Mouse (Mus musculus) C2C12 (cell line): ENCODE data around the gene Gpank1. TPM values are rescaled to one million over a fixed set of nuclear protein-coding genes. Genes with fewer than 3 reads are reported as not detected.

ENCODE experiments used
- H3K27me3 ChIP-seq: one replicate; pipeline ENCODE4 v1.6.1; 2011; ENCODE audit not compliant: control insufficient read depth, insufficient read depth, insufficient read length
- H3K36me3 ChIP-seq: one replicate; pipeline ENCODE4 v1.6.1; 2011; ENCODE audit not compliant: control insufficient read depth, insufficient read depth
- H3K4me3 ChIP-seq: one replicate; pipeline ENCODE4 v1.5.1; 2011; ENCODE audit warnings: mild to moderate bottlenecking, control low read depth; ENCODE audit not compliant: poor library complexity, insufficient read depth, severe bottlenecking
- H3K79me2 ChIP-seq: one replicate; pipeline ENCODE4 v1.6.1; 2011; ENCODE audit not compliant: control insufficient read depth, insufficient read depth
- H3K79me3 ChIP-seq: one replicate; pipeline ENCODE4 v1.6.1; 2011; ENCODE audit warnings: low read depth, control low read depth
- H3ac ChIP-seq: one replicate; pipeline ENCODE3; 2011; ENCODE audit warnings: low read depth; ENCODE audit not compliant: control insufficient read depth, insufficient read length
- CEBPB ChIP-seq: IDR thresholded peaks from one replicate; pipeline ENCODE4 v1.6.1; 2011; ENCODE audit warnings: low read depth, mild to moderate bottlenecking, control low read depth, moderate library complexity
- CTCF ChIP-seq: IDR thresholded peaks from one replicate; pipeline ENCODE4 v1.5.1; 2011; ENCODE audit not compliant: control insufficient read depth, insufficient read depth, insufficient read length
- FOSL1 ChIP-seq: IDR thresholded peaks from one replicate; pipeline ENCODE4 v1.8.0; 2011; ENCODE audit warnings: mild to moderate bottlenecking, low read length; ENCODE audit not compliant: poor library complexity, insufficient read depth, severe bottlenecking
- MAX ChIP-seq: IDR thresholded peaks from one replicate; pipeline ENCODE4 v1.6.1; 2011; ENCODE audit warnings: mild to moderate bottlenecking, control low read depth
- MYOD1 ChIP-seq: IDR thresholded peaks from one replicate; pipeline ENCODE4 v1.6.1; 2011; ENCODE audit warnings: low read depth; ENCODE audit not compliant: control insufficient read depth, insufficient read length
- MYOG ChIP-seq: IDR thresholded peaks from one replicate; pipeline ENCODE4 v1.6.1; 2011; ENCODE audit not compliant: control insufficient read depth, insufficient read length; ENCODE audit errors: extremely low read depth
- USF1 ChIP-seq: IDR thresholded peaks from one replicate; pipeline ENCODE4 v1.6.1; 2011; ENCODE audit warnings: low read depth, mild to moderate bottlenecking, control low read depth, moderate library complexity
- polyA plus RNA-seq: library from polyadenylated mRNA; unstranded; fragments of >200 nt; fragmentation: generic; extraction: Trizol; gene quantifications from one replicate; pipeline ENCODE4 v1.2.1, GENCODE M21; 2012; ENCODE audit warnings: missing spikeins

The Gpank1 gene
- polyA plus RNA-seq, 1 experiment, result 25.8 TPM

DNA sequence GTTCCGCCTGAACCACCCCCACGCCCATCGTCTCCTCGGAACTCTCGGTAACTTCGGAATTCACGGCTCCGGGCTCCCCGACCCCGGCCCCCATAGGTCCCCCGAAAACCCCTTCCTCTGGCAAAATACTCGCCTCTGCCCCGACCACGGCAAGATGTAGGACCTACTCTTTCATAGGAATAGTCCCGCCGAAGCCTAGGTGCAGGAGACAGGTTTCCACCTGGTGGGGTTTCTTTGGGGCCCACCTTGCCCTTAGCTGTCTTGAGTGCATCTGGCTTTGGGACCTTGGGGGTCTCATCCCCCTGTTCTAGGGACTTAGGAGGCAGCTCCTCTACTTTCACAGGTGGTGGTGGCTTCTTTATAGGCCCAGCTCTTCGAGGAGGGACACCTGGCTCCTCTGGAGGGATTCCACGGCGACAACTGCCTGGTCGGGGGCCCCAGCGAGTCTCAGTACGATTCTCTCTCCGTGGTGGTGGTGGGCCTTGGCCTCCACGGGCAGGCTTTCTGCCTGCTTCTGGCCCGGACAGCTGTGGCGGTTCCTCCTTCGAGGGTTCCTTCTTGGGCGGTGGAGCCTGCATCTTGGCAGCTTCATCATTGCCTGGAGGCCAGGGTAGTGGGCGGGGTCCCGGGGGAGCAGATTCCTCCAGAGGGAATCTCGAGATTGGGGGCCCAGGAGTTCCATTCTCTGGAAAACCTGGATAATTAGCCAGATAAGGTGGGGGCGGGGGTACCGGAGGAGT lies 35.4 kb downstream of the Gpank1 start:
- Histone ChIP-seq H3K79me3 (peaks cover 45% of the 10 kb centered on the region), H3K36me3 (peaks cover 100% of the 10 kb centered on the region), H3K4me3 (no peak overlapping the region), H3K27me3 (no peaks in the 10 kb centered on the region), H3ac (no peak overlapping the region), H3K79me2 (peaks cover 92% of the 10 kb centered on the region)
- no peak for TF ChIP-seq FOSL1

GRCm38 (mm10) chr17:35157254-35157653 lies 36.0 kb downstream of the Gpank1 start:
- peaks cover 100% of the 10 kb centered on the region for H3K36me3 ChIP-seq
- peaks cover 51% of the 10 kb centered on the region for H3K79me3 ChIP-seq
- H3K4me3 ChIP-seq, result no peak overlapping the region
- TF ChIP-seq USF1 (no peak), MYOD1 (no peak), CTCF (no peak), MYOG (no peak), FOSL1 (no peak), MAX (no peak), CEBPB (no peak)
- H3ac ChIP-seq, result no peak overlapping the region
- H3K27me3 ChIP-seq, result no peaks in the 10 kb centered on the region
- peaks cover 94% of the 10 kb centered on the region for H3K79me2 ChIP-seq

DNA sequence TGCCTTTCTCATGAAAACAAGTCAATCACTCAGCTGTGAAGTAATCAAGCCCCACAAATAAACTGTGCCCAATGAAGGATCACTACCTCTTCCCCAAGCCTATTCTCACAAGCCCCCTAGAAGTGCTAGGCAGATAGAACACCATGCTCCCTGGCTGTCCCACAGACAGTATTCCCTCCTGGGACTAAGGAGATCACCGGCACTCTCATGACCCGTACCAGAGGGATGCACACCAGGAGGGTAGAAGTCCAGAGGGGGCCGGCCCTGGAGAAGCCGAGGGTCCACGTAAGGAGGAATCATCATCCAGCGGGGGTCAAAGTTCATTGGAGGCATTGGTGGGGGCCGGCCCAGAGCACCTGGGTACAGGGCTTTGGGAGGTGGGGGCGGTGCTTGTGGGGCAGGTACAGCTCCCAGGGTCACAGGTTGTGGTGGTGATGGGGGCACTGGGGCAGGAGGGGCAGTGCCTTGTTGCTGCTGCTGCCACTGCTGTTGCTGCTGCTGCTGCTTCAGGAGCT lies 36.5 kb downstream of the Gpank1 start:
- no peak for TF ChIP-seq MYOG
- no peak for TF ChIP-seq FOSL1
- no peak for TF ChIP-seq MAX
- TF ChIP-seq MYOD1, result no peak
- TF ChIP-seq USF1, result no peak
- TF ChIP-seq CTCF, result no peak
- no peak for TF ChIP-seq CEBPB
- H3ac ChIP-seq, result no peak overlapping the region
- peaks cover 56% of the 10 kb centered on the region for H3K79me3 ChIP-seq
- peaks cover 100% of the 10 kb centered on the region for H3K36me3 ChIP-seq
- no peaks in the 10 kb centered on the region for H3K27me3 ChIP-seq
- peaks cover 94% of the 10 kb centered on the region for H3K79me2 ChIP-seq
- no peak overlapping the region for H3K4me3 ChIP-seq

GRCm38 (mm10) chr17:35158850-35159593 lies 37.8 kb downstream of the Gpank1 start:
- Histone ChIP-seq H3K79me2 (peaks cover 97% of the 10 kb centered on the region), H3K36me3 (peaks cover 91% of the 10 kb centered on the region), H3K27me3 (no peaks in the 10 kb centered on the region), H3ac (no peak overlapping the region), H3K79me3 (peaks cover 67% of the 10 kb centered on the region), H3K4me3 (no peak overlapping the region)
- TF ChIP-seq USF1 (no peak), FOSL1 (no peak), CTCF (no peak), MYOG (no peak)

- H3K79me3 ChIP-seq, result peaks cover 70% of the 10 kb centered on the region
- no peak for TF ChIP-seq CTCF
- TF ChIP-seq CEBPB, result no peak
- TF ChIP-seq MYOG, result no peak
- no peak for TF ChIP-seq FOSL1
- no peak for TF ChIP-seq MAX
- TF ChIP-seq USF1, result no peak
- no peak for TF ChIP-seq MYOD1
- H3K36me3 ChIP-seq, result peaks cover 86% of the 10 kb centered on the region
- H3K79me2 ChIP-seq, result peaks cover 99% of the 10 kb centered on the region
- no peak overlapping the region for H3ac ChIP-seq
- H3K4me3 ChIP-seq, result no peak overlapping the region
- no peaks in the 10 kb centered on the region for H3K27me3 ChIP-seq
These were observed 38.4 kb downstream of the Gpank1 start for GRCm38 (mm10) chr17:35159638-35160037.

GRCm38 (mm10) chr17:35161421-35161820 lies 40.2 kb downstream of the Gpank1 start:
- peaks cover 90% of the 10 kb centered on the region for H3K79me2 ChIP-seq
- H3ac ChIP-seq, result no peak overlapping the region
- H3K27me3 ChIP-seq, result no peaks in the 10 kb centered on the region
- H3K79me3 ChIP-seq, result peaks cover 65% of the 10 kb centered on the region
- no peak for TF ChIP-seq MAX
- TF ChIP-seq USF1, result no peak
- peaks cover 68% of the 10 kb centered on the region for H3K36me3 ChIP-seq
- no peak overlapping the region for H3K4me3 ChIP-seq
